Mouse (Mus musculus) embryonic facial prominence, embryonic 14.5 days (tissue): ENCODE measurements around the gene Tsc2. TPM values are rescaled to one million over a fixed set of nuclear protein-coding genes. Genes with fewer than 3 reads are reported as not detected.
"Not testable (repeated sequence)": the region's sequence is repeated elsewhere in the genome, so short reads cannot be mapped to it uniquely, and the experiment has no call there.

Experiments used
- ATAC-seq: fragments of 200-750 bp; cut with Nextera tagmentation; 2 replicates; pipeline ENCODE4 v1.8.0; 2017; ENCODE audit warnings: low read depth, moderate number of reproducible peaks, moderate TSS enrichment
- DNase-seq: peaks from one replicate; pipeline ENCODE4 v3.0.0-alpha.2; 2015; ENCODE audit warnings: low spot score
- H3K27ac ChIP-seq: fragments of 300-500 bp; sonication (generic); replicated peaks from 2 replicates; pipeline ENCODE4 v1.5.1; 2014; ENCODE audit warnings: low read depth, mild to moderate bottlenecking, low read length, moderate library complexity
- H3K27me3 ChIP-seq: fragments of 300-500 bp; sonication (generic); replicated peaks from 2 replicates; pipeline ENCODE4 v1.6.1; 2014; ENCODE audit warnings: low read length; ENCODE audit not compliant: control insufficient read depth, insufficient read depth
- H3K36me3 ChIP-seq: fragments of 300-500 bp; sonication (generic); 2 replicates; pipeline ENCODE4 v1.6.1; 2014; ENCODE audit warnings: low read length, mixed read lengths; ENCODE audit not compliant: control insufficient read depth, insufficient read depth
- H3K4me1 ChIP-seq: fragments of 300-500 bp; sonication (generic); 2 replicates; pipeline ENCODE4 v1.6.1; 2014; ENCODE audit warnings: antibody characterized with exemption, low read length; ENCODE audit not compliant: control insufficient read depth, insufficient read depth
- H3K4me2 ChIP-seq: fragments of 300-500 bp; sonication (generic); 2 replicates; pipeline ENCODE4 v1.6.1; 2014; ENCODE audit warnings: low read depth, mild to moderate bottlenecking, low read length, moderate library complexity, mixed read lengths
- H3K4me3 ChIP-seq: fragments of 300-500 bp; sonication (generic); 2 replicates; pipeline ENCODE4 v1.5.1; 2014; ENCODE audit warnings: low read depth, mild to moderate bottlenecking, low read length
- H3K9ac ChIP-seq: fragments of 300-500 bp; sonication (generic); 2 replicates; pipeline ENCODE4 v1.6.1; 2014; ENCODE audit warnings: low read depth, mild to moderate bottlenecking, low read length, moderate library complexity, mixed read lengths
- H3K9me3 ChIP-seq: fragments of 300-500 bp; sonication (generic); 2 replicates; pipeline ENCODE4 v1.6.1; 2016; ENCODE audit warnings: low read length; ENCODE audit not compliant: control insufficient read depth
- WGBS: fragments of 180-500 bp; shearing (Covaris S2); extraction: QIAGEN DNeasy Blood & Tissue Kit; methylation state at CpG from one replicate; pipeline ENCODE4 v1.1.7; 2014; 5-methylcytosine and 5-hydroxymethylcytosine counted together
- polyA plus RNA-seq: library from polyadenylated mRNA; unstranded; fragments of >200 nt; fragmentation: Nextera tagmentation; extraction: Ambion mirVana; gene quantifications from 2 replicates; pipeline ENCODE4 v1.2.1, GENCODE M21; 2014

Tsc2 gene
- polyA plus RNA-seq, 1 experiment from 2014 or later = 60.8 TPM

DNA sequence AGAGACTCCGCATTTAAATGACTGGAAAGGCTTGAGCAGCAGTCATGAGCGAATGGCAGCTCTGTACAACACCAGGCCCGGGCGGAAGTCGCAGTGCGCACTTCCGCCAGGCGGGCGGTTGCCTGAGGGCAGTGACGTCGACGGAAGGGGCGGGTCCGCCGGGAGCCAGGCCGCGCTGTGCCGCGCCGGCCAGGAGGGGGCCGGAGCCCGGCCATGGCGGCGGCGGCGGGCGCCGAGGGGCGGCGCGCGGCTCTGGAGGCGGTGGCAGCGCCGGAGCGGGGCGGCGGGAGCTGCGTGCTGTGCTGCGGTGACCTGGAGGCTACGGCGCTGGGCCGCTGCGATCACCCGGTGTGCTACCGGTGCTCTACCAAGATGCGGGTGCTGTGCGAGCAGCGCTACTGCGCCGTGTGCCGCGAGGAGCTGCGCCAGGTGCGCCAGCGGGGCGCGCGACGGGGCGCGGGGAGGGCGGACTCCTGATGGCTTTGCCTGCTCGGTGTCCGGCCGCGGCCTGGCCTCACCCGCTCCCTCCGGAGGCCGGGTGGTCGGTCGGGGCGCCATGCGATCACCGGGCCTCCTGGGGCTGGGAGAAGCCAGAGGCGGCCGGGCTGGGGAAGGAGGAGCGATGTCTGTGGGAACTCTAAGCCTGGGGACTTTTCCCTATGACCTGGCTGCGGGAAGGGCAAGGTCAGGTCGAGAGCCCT, 37.3 kb upstream of the Tsc2 start, which contains the start of gene Zfp598:
Gene Zfp598, plus strand, starts transcription at position 143 of the 701 bp plus-strand sequence.
- Histone ChIP-seq H3K9me3 (no peaks in the 10 kb centered on the region), H3K4me2 (peak within 1 kb of the TSS; percentile 84), H3K27ac (peak within 1 kb of the TSS; percentile 86), H3K27me3 (no peaks in the 10 kb centered on the region), H3K36me3 (no peaks in the 10 kb centered on the region), H3K4me1 (peaks cover 21% of the 10 kb centered on the region), H3K9ac (peak within 1 kb of the TSS; percentile 98), H3K4me3 (peak within 1 kb of the TSS; percentile 99)
- DNase-seq (peak; percentile 96), ATAC-seq (peak; percentile 99)
- WGBS = 0% methylated on average over 33 of the region's 80 CpGs

DNA sequence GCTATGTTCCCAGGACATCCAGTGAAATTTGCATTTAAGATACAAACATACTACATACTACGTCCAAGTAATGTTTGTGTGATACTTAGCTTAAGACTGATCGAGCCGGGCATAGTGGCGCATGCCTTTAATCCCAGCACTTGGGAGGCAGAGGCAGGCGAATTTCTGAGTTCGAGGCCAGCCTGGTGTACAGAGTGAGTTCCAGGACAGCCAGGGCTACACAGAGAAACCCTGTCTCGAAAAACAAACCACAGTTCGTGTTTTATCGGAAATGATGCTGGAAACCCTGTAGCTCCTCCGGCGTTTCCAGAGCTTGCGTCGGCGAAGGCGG, 36.7 kb upstream of the Tsc2 start:
- Histone ChIP-seq H3K4me2 (peak overlapping the region; percentile 84), H3K9ac (peak overlapping the region; percentile 98), H3K4me3 (peak overlapping the region; percentile 99), H3K4me1 (peaks cover 21% of the 10 kb centered on the region), H3K27ac (peak overlapping the region; percentile 86)
- not testable (repeated sequence) for H3K36me3 ChIP-seq, DNase-seq, H3K27me3 ChIP-seq, H3K9me3 ChIP-seq
- peak; percentile 9 for ATAC-seq
- 12% methylated on average over 15 of the region's 15 CpGs for WGBS

- Histone ChIP-seq H3K36me3 (no peaks in the 10 kb centered on the region), H3K4me3 (no peak overlapping the region), H3K27me3 (no peaks in the 10 kb centered on the region), H3K4me2 (no peak overlapping the region), H3K9ac (no peak overlapping the region), H3K9me3 (no peaks in the 10 kb centered on the region), H3K27ac (no peak overlapping the region), H3K4me1 (peaks cover 21% of the 10 kb centered on the region)
- peak; percentile 77 for DNase-seq
- WGBS = 35% methylated on average over 6 of the region's 6 CpGs
- peak; percentile 20; the same call in 1 of the 2 replicates for ATAC-seq
These were observed 35.0 kb upstream of the Tsc2 start for GRCm38 (mm10) chr17:24667416-24667815.

DNA sequence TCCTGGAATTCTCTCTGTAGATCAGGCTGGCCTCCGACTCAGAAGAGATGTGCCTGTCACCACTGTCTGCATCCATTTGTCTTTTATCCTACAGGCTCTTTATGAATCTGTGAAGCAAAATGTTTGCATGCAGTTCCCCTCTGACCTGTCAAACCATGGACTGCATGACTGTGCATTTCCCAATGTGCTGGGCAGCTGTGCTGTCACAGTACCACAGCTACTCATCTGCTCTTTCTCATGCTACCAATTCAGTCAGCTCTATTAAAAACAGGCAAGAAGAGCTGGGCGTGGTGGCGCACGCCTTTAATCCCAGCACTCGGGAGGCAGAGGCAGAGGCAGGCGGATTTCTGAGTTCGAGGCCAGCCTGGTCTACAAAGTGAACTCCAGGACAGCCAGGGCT, 34.6 kb upstream of the Tsc2 start:
- DNase-seq, H3K4me3 ChIP-seq, H3K27me3 ChIP-seq, H3K27ac ChIP-seq, H3K36me3 ChIP-seq, H3K4me2 ChIP-seq, ATAC-seq, H3K9me3 ChIP-seq, H3K9ac ChIP-seq: not testable (repeated sequence)
- H3K4me1 ChIP-seq = peaks cover 18% of the 10 kb centered on the region
- 66% methylated on average over 7 of the region's 7 CpGs for WGBS

DNA sequence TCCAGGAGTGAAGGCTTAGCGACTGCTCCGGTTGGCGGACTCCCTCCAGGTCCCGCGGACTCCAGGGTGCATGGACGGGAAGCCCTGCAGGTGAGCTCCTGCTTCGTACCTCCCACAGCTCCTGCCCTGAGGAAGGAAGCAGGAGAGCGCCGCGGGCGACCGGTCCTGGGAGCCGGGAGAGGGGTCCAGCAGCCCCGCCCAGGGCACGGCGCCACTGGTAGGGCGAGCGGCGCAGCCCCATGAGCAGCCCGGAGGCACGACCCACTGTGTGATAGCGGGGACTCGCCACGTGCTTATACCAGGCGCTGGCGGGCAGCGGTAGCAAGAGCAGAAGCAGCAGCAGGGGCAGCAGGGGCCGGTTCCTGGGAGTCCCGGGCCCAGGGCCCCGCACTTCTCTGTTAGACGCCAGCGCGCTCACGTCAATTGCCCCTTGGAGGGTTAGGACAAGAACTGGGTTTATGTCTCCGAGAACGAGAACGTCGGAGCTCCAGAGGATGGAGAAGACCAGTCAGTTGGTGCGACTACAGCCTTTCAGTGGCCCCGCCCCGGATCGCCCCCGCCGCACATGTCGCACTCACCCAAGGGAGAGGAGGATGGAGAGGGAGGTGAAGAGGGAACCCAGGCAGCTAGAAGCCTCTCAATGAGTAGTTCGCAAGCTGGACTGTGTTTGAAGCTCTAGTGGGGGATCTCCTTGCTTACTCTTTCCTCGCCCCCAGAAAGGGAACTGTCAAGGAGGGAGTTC, 25.8 kb upstream of the Tsc2 start, which contains the start of gene Npw:
Gene Npw, minus strand, starts transcription at position 441 of the 742 bp plus-strand sequence.
- peak within 1 kb of the TSS; percentile 45 for H3K4me3 ChIP-seq
- no peaks in the 10 kb centered on the region for H3K9me3 ChIP-seq
- peaks cover 36% of the 10 kb centered on the region for H3K27me3 ChIP-seq
- H3K27ac ChIP-seq = no peak within 1 kb of the TSS
- H3K9ac ChIP-seq = peak within 1 kb of the TSS; percentile 62
- 1% methylated on average over 40 of the region's 47 CpGs for WGBS
- H3K4me1 ChIP-seq = peaks cover 6% of the 10 kb centered on the region; the same call in 1 of the 2 replicates
- no peaks in the 10 kb centered on the region for H3K36me3 ChIP-seq
- DNase-seq = no peak
- H3K4me2 ChIP-seq = peak within 1 kb of the TSS; percentile 93
- peak; percentile 48; the same call in 1 of the 2 replicates for ATAC-seq

DNA sequence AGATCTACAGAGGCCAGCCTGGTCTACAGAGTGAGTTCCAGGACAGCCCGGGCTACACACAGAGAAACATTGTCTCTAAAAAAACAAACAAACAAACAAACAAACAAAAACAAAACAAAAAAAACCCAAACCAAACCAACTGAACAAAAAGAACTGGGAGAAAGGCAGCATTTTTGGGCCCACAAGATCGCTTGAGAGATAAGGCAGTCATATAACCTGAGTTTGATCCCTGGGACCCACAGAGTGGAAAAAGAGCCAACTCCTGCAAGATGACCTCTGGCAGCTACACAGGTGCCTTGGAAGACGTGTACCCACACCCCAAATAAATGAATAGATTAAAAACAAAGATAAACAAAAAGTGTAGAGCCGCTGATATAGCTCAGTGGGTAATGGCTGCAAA, 22.5 kb upstream of the Tsc2 start:
- Histone ChIP-seq H3K4me3 (no peak overlapping the region), H3K4me1 (peaks cover 9% of the 10 kb centered on the region), H3K27ac (no peak overlapping the region), H3K27me3 (peaks cover 36% of the 10 kb centered on the region), H3K4me2 (no peak overlapping the region), H3K9ac (no peak overlapping the region), H3K9me3 (no peaks in the 10 kb centered on the region), H3K36me3 (no peaks in the 10 kb centered on the region)
- WGBS = 66% methylated on average over 4 of the region's 4 CpGs
- no peak for DNase-seq
- no peak for ATAC-seq

DNA sequence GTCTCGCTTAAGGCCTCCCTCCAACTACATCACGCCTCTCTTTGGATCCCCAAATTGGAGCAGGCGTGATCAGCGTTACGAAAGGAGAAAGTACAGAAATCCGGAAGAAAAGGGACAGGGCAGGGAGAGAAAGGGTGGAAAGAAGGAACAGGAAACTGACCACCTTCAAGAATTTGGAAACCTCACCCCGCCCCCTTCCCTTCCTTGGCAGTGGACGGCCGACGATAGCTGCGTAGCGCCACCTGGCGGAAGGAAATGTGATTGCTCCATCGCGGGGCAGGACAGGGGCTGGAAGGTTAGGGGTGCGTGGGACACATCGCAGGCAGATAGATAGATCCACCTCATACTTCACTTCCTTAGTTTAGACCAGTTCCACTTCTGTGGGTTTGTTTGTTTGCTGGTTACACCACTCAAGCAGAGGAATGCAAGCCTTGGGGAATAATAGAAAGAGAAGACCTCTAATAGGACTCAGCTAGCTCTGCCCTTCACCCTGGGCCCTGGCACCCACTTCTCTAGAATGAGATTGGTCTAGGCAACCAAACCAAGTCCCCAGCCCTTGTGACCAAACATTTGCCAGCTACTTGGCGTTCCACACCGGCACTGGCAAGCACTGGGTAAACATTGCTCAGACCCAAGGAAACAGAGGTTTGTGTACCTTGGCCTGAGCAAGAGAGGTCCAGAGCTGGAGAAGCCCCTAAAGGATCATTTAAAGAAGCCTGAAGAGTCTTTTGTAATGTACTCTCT, 21.7 kb upstream of the Tsc2 start:
- peaks cover 10% of the 10 kb centered on the region for H3K4me1 ChIP-seq
- peak overlapping the region; percentile 28 for H3K4me3 ChIP-seq
- ATAC-seq (peak; percentile 69), DNase-seq (peak; percentile 86)
- H3K9me3 ChIP-seq = no peaks in the 10 kb centered on the region
- H3K4me2 ChIP-seq = peak overlapping the region; percentile 63
- 6% methylated on average over 17 of the region's 19 CpGs for WGBS
- H3K27ac ChIP-seq = no peak overlapping the region
- H3K27me3 ChIP-seq = peaks cover 27% of the 10 kb centered on the region
- no peaks in the 10 kb centered on the region for H3K36me3 ChIP-seq
- H3K9ac ChIP-seq = peak overlapping the region; percentile 26; the same call in 1 of the 2 replicates

DNA sequence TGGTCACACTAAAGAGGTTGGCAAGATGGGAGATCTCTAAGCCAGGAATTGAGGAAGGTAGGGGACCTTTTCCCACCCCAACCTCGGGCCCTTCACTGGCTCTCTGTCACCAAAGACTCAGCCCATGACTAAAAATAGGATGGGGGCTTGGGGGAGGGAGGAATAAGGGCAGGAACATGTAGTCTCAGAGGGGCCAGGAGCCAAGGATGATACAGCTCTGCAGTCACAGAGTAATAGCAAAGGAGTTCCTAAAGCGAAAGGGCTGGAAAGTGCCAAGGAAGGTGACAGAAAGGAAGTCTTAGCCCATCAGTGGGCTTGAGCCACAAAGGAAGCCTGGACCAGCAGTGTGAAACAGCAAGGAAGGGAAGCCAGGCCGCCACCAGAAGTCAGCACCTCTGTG, 19.4 kb upstream of the Tsc2 start:
- WGBS = 69% methylated on average over 3 of the region's 3 CpGs
- H3K4me2 ChIP-seq = no peak overlapping the region
- no peak for ATAC-seq
- 0 out of 2 replicates have a peak, but pooled peaks cover 4% of the 10 kb centered on the region for H3K36me3 ChIP-seq
- H3K4me1 ChIP-seq = peaks cover 13% of the 10 kb centered on the region; the same call in 1 of the 2 replicates
- no peak overlapping the region for H3K27ac ChIP-seq
- no peak overlapping the region for H3K4me3 ChIP-seq
- H3K27me3 ChIP-seq = peaks cover 4% of the 10 kb centered on the region
- no peak for DNase-seq
- no peak overlapping the region for H3K9ac ChIP-seq
- no peaks in the 10 kb centered on the region for H3K9me3 ChIP-seq
